Mouse (Mus musculus): ENCODE measurements around the gene C530008M17Rik.
A peak's percentile ranks its signal among the peaks of the same experiment; 100 is the strongest.

Gene C530008M17Rik

DNA sequence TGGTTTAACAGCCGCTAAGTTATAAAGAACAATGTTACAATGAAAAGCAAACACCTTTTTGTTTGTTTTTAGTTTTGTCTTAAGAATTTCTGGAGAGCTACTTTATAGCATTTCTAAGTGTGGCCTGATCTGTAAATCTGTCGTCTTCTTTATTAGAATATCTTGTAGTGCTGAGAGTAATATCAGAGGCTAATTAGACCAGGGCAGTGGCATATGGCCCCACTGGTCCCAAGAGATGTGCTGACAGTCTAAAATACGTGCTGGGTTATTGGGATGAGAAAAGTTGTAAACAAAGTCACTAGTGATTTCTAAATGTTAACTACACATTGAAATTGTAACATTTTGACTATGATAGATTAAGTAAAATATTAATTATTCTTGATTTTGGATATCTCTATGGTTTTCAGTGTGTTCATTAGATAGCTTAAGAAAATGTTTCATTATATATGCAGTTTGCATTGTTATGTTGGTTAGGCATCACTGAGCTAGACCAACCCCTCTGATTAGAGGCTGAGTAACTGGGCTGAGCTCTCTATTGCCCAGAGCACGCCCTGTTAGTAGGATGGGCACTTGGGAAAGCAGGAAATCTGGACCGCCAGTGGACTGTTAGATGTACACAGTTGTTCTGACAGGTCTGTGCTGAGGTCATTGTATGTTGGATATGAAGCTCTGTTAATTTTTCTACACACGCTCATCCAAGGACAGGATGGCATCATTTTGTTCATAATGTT, 9.9 kb downstream of the C530008M17Rik start:
- DNase-seq: no peak

DNA sequence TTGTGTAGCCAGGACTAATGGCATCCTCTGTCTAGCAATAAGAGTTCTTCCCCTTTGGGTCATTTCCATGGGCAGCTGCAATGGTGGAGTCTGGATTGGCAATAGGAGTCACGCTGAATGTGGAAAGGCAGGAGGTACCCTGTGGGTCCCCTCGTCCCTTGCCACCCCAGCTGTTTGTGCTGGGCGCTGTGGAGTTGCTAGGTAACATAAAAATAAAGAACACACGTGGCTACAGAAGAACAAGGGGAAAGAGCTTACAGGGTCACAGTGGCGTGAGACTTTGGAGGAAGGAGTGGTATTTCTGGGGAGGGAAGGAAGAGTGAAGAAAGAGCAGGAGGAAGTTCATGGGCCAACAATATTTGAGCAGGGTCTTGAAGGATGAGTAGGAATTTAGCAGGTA, 11.8 kb downstream of the C530008M17Rik start:
- DNase-seq: no peak

DNA sequence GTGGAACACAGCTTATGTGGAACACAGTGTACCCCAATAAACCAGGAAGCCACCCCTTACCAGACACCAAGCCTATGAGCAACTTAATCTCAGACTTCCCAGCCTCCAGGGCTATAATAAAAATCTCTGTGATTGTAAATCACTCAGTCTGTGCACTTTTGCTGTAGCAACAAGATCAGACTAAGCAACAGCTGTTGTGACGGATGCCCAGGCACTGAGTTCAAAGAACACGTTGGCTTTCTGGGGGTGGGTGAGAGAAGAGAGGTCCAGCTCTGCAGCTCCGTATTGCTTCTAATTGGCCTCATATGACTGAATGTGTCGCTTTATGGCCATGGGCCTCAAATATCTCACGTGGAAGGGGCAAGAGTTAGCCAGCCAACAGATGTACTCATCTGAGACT, 12.2 kb downstream of the C530008M17Rik start:
- DNase-seq: no peak

DNA sequence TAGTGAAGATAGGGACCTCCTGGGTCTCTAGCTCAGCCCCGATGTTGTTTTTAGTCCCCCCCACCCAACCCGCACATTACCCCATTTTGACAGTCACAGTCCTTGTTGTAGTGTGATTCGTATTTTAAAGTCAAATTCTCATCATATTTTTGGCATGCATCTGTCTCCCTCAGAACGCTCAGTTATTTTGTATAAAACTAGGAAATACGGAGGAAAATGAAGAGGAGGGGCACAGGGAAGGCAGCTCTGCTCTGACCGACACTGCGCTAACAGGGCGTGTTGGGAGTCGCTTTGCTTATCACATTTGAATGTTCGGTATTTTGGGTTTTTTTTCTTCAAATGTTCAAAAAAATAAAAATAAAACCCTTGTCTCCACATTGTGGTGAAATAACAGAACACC, 13.9 kb downstream of the C530008M17Rik start:
- DNase-seq: no peak

- no peak for DNase-seq
Measured at GRCm38 (mm10) chr5:76674022-76674653, 17.8 kb downstream of the C530008M17Rik start.

DNA sequence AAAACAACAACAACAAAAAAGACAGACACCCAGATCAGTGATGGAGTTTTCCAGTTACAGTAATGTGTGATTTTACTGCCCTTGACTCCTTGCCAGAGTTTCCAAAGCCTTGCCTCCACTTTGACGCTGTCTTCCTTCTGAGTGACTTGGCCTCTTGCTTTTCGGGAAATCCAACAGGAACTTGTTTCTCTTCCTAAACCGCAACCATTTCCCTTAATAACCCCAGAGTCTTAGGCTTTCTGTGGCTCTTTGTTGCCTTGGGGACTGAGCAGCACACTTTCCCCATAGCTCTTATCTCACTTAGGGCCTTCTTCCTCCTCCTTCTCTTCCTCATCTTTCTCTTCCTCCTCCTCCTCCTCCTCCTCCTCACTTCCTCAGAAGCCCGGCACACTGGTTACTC, 19.1 kb downstream of the C530008M17Rik start:
- no peak for DNase-seq

GRCm38 (mm10) chr5:76680959-76681358, 24.6 kb downstream of the C530008M17Rik start:
- DNase-seq: no peak

GRCm38 (mm10) chr5:76681895-76682656, 25.8 kb downstream of the C530008M17Rik start:
- DNase-seq: no peak

GRCm38 (mm10) chr5:76683455-76683854, 27.1 kb downstream of the C530008M17Rik start:
- DNase-seq: no peak

GRCm38 (mm10) chr5:76684658-76685605, 28.6 kb downstream of the C530008M17Rik start:
- DNase-seq: no peak

DNA sequence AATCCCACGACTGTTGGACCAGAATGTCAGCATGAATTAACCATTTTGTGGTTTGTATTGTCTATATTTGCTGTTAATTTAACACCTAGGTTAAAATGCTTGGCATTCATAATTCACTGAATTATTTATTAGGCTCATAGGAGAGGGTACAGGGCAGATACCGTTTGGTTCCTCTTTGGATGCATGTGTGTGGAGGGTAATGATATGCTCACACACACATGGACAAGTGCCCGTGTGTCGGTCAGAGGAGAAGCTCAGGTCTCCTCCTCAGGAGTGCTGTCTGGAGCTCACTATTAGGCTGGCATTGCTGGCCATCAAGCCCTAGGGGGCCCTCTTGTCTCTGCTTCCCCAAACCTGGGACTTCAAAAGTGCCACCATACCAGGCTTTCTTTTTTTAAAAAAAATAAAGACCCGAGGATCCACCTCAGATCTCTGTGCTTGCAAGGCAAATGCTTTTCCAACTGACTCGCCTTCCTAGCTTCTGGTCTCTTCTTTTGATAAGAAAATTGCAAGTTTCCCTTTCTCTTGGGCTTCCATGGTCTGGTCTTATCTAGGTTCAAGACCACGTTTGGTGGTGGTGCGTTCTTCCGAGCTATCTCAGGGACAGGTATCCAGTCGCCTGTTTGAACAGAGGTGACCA, 31.8 kb downstream of the C530008M17Rik start:
- no peak for DNase-seq

DNA sequence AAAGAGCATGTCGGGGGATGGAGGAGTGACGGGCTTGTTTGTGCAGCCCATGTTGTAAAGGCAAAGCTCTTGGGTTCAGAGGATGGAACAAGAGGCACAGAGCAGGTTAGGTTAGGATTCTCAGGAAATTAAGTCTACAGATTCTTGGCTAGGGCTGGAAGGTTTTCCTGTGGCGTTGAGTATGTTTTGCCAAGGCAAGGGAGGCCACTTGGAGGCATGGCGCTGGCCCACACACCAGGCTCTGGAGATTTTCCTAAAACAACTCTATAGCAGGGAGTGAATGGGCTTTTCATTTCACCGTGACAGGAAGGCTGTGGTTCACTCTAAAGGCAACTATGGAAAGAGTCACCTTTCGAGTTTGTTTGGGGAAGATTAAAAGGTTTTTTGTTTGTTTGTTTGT, 32.3 kb downstream of the C530008M17Rik start:
- no peak for DNase-seq

DNA sequence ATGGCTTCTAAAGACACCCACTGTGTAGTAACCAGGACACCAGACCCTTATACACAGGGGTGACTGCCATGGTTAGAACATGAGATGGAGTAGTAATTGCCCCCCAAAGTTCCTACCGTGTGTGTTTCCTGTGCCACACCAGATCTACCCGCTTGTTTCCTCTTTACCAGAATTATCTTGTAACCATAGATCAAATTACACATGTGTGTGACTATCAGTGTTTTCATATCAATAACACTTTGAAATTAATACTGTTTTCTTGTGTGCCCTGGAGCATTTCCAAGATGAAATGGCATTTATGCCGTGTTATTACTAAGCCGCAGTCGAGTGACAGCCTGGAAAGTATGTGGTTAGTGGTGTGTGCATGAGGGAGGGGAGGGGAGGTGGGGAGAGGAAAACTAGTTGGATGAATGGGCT, 33.9 kb downstream of the C530008M17Rik start:
- DNase-seq: no peak

- no peak for DNase-seq
Measured at GRCm38 (mm10) chr5:76691251-76691650, 34.9 kb downstream of the C530008M17Rik start.

DNA sequence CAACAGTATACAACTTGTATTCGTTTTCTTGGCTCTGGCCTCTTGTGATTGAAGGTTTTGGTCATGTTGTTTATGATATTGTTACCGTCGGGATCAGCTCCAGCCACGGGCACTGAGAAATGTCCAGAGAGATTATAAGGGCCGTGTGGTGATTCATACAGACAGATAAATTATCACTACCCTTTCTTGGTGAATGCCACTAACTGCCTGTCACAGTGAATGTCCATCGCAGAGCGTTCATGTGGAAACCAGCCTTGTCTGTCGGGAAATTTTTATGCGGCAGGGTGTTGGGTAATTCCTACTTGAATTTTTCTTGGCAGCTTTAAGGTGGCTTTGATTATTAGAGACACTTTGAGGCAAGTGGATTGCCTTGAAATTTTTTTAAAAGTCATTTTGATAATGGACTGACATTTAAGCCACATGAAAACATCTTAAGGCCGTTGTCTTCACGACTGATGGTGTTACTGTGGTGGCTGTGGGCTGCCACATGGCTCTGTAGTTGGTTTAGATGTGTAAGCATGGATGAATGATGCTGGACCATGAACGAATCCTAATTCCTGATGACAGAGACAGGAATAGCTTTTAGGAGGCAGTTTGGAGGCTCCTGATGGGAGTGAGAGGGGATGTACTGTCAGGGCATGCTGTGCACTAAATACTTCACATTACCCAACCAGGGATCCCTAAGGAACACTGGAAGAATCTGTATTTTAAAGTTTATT, 35.6 kb downstream of the C530008M17Rik start:
- no peak for DNase-seq

GRCm38 (mm10) chr5:76697536-76697935, 41.2 kb downstream of the C530008M17Rik start:
- no peak for DNase-seq

GRCm38 (mm10) chr5:76698187-76698586, 41.9 kb downstream of the C530008M17Rik start:
- no peak for DNase-seq

- DNase-seq: no peak
Measured at GRCm38 (mm10) chr5:76701127-76701853, 45.0 kb downstream of the C530008M17Rik start.

DNA sequence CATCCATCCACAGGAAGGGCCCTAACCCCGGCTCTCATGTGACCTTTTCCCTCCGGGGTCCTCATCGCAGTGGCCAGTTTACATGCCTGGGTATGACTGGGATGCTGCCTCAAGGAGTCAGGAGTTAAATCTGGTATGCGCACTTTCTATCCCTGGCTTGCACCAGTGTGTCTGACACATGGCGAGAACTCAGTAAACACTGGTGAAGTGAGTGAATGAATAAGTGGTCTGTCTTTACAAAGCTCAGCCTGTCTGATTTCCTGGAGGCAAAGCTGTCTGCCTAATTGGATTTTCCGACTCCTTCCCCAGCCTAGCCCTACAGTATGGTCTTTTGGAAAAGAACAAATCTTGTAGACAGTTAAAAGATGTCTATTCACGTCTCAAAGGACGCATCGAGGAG, 45.8 kb downstream of the C530008M17Rik start:
- DNase-seq: no peak

GRCm38 (mm10) chr5:76702646-76703045, 46.3 kb downstream of the C530008M17Rik start:
- peak; percentile 13 for DNase-seq
